Mouse (Mus musculus) testis, postnatal 10 days (tissue): ENCODE data around the gene Il17re.

Experiments
- DNase-seq: peaks from one replicate; pipeline ENCODE4 v3.0.0; 2021; ENCODE audit warnings: low spot score

Gene Il17re

DNA sequence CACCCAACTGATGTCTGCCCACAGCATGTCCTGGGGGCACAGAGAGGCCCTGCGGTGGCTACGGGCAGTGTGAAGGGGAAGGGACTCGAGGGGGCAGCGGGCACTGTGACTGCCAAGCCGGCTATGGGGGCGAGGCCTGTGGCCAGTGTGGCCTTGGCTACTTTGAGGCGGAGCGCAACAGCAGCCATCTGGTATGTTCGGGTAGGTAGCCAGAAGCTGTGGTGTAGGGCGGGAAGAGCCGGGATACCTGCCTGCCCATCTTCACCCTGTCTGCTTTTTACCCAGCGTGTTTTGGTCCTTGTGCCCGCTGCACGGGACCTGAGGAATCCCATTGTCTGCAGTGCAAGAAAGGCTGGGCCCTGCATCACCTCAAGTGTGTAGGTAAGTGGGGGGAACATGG lies 31.1 kb downstream of the Il17re start:
- DNase-seq: no peak

DNA sequence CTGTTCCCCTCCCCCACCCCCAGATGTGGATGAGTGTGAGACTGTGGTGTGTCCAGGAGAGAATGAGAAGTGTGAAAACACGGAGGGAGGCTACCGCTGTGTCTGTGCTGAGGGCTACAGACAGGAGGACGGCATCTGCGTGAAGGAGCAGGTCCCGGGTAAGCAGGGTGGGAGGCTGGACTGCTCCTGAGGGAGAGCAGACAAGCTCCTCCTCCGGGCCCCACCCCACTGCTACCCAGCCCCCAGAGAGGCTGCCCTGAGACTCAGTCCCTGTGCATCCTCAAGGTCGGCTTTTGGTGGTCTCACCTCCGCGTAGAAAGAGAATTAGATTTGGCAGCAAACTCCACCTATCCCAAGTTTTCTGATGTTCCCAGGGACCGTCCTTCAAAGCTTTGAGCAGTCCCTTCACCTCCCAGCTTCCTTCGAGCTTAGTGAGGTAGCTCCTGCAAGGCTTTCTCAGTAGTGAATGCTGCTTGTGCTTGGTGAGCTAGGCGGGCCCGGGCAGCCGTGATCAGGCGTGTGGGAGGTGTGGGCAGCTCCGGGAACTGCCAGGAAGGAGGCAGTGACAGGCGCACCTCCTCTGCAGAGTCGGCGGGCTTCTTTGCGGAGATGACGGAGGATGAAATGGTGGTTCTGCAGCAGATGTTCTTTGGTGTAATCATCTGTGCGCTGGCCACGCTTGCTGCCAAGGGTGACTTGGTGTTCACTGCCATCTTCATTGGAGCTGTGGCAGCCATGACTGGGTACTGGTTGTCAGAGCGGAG lies 34.0 kb downstream of the Il17re start:
- DNase-seq: no peak

DNA sequence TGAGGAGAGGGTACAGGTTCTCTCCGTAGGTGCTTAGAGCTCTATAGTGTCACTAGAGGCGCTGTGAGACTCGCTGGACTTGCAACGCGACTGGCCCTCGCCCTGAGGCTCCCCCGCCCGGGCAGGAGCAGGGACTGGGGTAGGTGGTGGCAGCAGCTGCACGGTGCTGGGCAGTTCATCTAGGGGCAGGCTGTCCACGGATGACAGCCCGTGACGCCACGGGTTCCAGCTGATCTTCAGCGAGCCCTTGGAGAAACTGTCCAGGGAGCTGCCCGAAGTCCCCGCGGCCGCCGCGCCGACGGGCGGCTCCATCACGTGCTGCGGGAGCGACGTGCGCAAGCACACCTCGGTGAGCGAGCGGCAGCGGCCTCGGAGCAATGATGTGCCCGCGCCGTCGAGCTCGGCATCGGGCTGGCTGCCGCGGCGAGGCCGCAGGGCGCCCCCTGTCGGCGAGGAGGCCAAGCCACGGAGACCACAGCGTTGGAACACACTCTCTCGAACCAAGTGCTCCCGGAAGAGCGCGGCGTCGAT lies 36.0 kb downstream of the Il17re start:
- DNase-seq: peak; percentile 90

GRCm38 (mm10) chr6:113495071-113495675 lies 36.9 kb downstream of the Il17re start:
- no peak for DNase-seq

DNA sequence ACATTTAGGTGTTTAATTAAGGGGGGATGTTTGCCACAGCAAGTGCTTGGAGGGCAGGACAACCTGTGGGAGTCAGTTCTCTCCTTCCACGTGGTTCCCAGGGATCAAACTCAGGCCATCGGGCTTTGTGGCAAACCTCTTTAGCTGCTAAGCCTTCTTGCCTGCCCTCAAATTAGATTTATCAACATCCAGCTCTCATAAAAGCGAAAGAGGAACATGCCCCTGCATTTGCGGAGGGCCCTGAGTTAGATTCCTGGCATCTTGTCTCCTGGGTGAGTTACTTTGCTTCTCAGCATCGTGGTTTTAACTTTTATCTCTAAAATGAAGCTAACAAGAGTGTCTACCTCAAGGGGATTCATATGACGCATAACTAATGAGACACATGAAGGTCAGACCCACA lies 41.1 kb downstream of the Il17re start:
- DNase-seq: no peak

GRCm38 (mm10) chr6:113501388-113502084 lies 43.3 kb downstream of the Il17re start, which contains the start of gene Prrt3:
Gene Prrt3, minus strand, starts transcription at chr6:113501931.
- DNase-seq: no peak

DNA sequence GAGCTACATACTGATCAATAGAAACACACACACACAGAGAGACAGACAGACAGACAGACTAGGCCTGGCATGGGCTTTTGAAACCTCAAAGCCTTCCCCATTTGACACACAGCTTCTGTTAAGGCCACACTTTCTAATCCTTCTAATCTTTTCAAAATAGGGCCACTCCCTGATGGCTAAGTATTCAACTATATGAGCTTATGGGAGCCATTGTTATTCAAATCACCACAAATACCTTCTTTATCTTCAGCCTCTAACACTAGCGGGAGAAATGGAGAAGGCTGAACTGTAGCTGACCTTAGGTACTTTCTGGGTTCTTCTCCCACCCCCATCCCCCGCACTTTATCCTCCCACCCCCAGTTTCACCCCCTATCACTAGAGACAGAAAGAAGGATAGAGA lies 44.5 kb downstream of the Il17re start:
- DNase-seq: no peak

- DNase-seq: no peak
Measured at GRCm38 (mm10) chr6:113505689-113506088, 47.4 kb downstream of the Il17re start.

- no peak for DNase-seq
Measured at GRCm38 (mm10) chr6:113507130-113507529, 48.8 kb downstream of the Il17re start.

GRCm38 (mm10) chr6:113508272-113508946 lies 50.1 kb downstream of the Il17re start:
- peak; percentile 58 for DNase-seq

DNA sequence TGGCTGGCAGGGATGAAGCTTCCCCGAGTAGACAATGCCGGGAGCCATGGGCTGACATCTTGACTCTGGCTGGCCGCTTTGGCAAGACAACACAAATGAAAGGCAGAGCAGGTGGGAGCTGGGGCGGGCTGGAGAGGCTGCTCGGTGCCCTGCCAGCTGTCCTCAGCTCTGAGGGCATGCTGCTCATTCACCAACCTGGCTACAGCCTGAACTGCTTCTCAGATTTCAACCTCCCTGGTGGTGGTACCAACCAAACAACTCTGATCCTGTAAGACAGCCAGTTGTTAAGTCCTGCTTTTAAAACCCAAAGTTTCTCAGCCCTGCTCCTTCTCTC lies 50.6 kb downstream of the Il17re start:
- no peak for DNase-seq

DNA sequence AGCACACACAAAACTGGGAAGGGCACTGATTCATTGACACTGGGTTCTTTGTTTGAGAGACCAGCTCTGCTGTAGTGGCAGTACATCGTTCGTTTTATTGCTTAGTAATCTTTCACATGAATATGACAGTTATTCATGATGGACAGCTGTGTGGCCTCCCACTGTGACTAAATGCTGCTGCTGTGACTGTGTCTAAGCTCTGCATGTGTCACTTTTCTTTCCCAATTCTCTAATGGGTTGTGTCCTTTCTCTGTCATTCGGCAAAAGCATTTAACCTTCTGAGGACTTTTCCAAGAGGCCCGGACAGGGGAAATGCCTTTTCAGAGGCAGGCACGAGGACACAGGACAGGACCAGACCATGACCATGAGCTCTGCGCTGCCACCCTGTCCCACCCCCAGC lies 55.7 kb downstream of the Il17re start:
- no peak for DNase-seq

GRCm38 (mm10) chr6:113514600-113514999 lies 56.3 kb downstream of the Il17re start:
- DNase-seq: no peak

GRCm38 (mm10) chr6:113517434-113518080 lies 59.3 kb downstream of the Il17re start:
- DNase-seq: no peak
